Mouse (Mus musculus) myocyte (in vitro differentiated cells): ENCODE data around the gene Lrmda.

Experiments
- E2F4 ChIP-seq: IDR thresholded peaks from one replicate; pipeline ENCODE4 v1.6.1; 2011; ENCODE audit warnings: mild to moderate bottlenecking, control low read depth, moderate library complexity; ENCODE audit not compliant: insufficient read depth
- MAX ChIP-seq: IDR thresholded peaks from one replicate; pipeline ENCODE4 v1.6.1; 2011; ENCODE audit warnings: low read depth, mild to moderate bottlenecking, control low read depth
- MYOD1 ChIP-seq, 3 experiments: IDR thresholded peaks; one replicate each; pipeline ENCODE4 v1.6.1; 2011; ENCODE audit warnings: control low read depth in 2 of 3, low read depth in 2 of 3, mild to moderate bottlenecking in 2 of 3, moderate library complexity in 1 of 3; ENCODE audit not compliant: insufficient read length in 2 of 3, control insufficient read depth in 1 of 3
- MYOG ChIP-seq, 3 experiments: IDR thresholded peaks; one replicate each; pipeline ENCODE4 v1.6.1; 2011; ENCODE audit warnings: control low read depth in 2 of 3, low read depth in 2 of 3, mild to moderate bottlenecking in 2 of 3; ENCODE audit not compliant: insufficient read length in 2 of 3, control insufficient read depth in 1 of 3, insufficient read depth in 1 of 3
- POLR2A ChIP-seq: IDR thresholded peaks from one replicate; pipeline ENCODE4 v1.6.1; 2011; ENCODE audit warnings: low read depth, mild to moderate bottlenecking, control low read depth, moderate library complexity; ENCODE audit not compliant: insufficient read length
- POLR2AphosphoS2 ChIP-seq: IDR thresholded peaks from one replicate; pipeline ENCODE4 v1.6.1; 2011; ENCODE audit warnings: low read depth, control low read depth; ENCODE audit not compliant: insufficient read length
- REST ChIP-seq: IDR thresholded peaks from one replicate; pipeline ENCODE4 v1.6.1; 2011; ENCODE audit warnings: mild to moderate bottlenecking, control low read depth, moderate library complexity; ENCODE audit not compliant: insufficient read depth, insufficient read length
- SRF ChIP-seq: IDR thresholded peaks from one replicate; pipeline ENCODE4 v1.6.1; 2011; ENCODE audit warnings: low read depth; ENCODE audit not compliant: control insufficient read depth, insufficient read length
- TCF12 ChIP-seq: IDR thresholded peaks from one replicate; pipeline ENCODE4 v1.6.1; 2011; ENCODE audit warnings: mild to moderate bottlenecking, control low read depth; ENCODE audit not compliant: poor library complexity, insufficient read depth, severe bottlenecking
- TCF3 ChIP-seq: IDR thresholded peaks from one replicate; pipeline ENCODE4 v1.6.1; 2011; ENCODE audit warnings: low read depth, control low read depth; ENCODE audit not compliant: insufficient read length
- USF1 ChIP-seq: IDR thresholded peaks from one replicate; pipeline ENCODE4 v1.6.1; 2011; ENCODE audit warnings: low read depth, mild to moderate bottlenecking, control low read depth, moderate library complexity

DNA sequence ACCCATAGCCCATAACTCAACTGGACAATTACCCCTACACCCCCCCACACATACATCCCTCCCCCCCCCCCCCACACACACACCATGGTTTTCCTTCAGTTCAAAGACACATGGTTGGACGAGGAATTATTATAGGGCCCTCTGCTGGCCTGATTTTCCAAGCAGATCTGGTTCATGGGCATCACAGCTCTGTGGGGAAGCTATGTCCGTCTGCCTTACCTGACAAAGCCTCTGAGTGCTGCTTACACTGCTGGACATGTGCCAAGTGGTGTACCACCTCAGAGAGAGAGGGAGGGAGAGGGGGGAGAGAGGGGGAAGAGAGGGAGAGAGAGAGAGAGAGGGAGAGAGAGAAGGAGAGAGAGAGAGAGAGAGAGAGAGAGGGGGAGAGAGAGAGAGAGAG, 762.9 kb downstream of the Lrmda start:
- TF ChIP-seq POLR2A (no peak), MAX (no peak), TCF3 (no peak), POLR2AphosphoS2 (no peak), MYOD1 (IDR thresholded peaks at IDR 0.05; ENCODE audit: control insufficient read depth in 1 of 3, insufficient read length in 2 of 3, low read depth in 2 of 3) (no peak), E2F4 (no peak), USF1 (no peak), MYOG (IDR thresholded peaks at IDR 0.05; ENCODE audit: control insufficient read depth in 1 of 3, insufficient read depth in 1 of 3, insufficient read length in 2 of 3, low read depth in 2 of 3) (no peak), SRF (no peak), TCF12 (no peak), REST (no peak)
